Mouse (Mus musculus): ENCODE data around the gene Mex3b. TPM values are rescaled to one million over a fixed set of nuclear protein-coding genes. Genes with fewer than 3 reads are reported as not detected.

The Mex3b gene
- polyA plus RNA-seq, 1 experiment from 2014 or later = 35.6 TPM

DNA sequence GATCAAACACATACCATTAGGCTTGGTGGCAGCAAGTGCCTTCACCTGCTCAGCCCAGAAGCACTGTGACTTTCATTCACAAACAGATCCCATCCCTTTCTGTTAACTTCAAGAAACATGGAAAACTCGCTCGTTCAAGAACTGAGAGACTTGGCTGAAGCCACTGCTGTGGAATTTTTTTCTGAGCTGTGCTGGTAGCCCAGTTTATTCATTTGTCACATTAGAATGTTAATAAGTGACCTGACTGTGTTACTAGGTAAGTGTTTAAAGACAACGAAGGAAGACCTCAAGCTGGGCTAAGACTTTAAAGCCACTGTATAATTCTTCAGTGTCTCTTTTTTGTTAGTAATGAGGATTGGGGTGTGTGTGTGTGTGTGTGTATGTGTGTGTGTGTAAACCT is 35.9 kb downstream of the Mex3b start:
- no peak overlapping the region for H3K4me3 ChIP-seq
- H3K9ac ChIP-seq = no peak overlapping the region
- WGBS = 72% methylated on average over 3 of the region's 3 CpGs
- peaks cover 21% of the 10 kb centered on the region for H3K4me1 ChIP-seq
- H3K27me3 ChIP-seq = no peaks in the 10 kb centered on the region
- H3K9me3 ChIP-seq = no peaks in the 10 kb centered on the region
- no peak overlapping the region for H3K4me2 ChIP-seq (replicated peaks)
- H3K27ac ChIP-seq = no peak overlapping the region
- no peak for ATAC-seq (ENCODE audit: low FRiP score, low read depth)
- no peaks in the 10 kb centered on the region for H3K36me3 ChIP-seq

DNA sequence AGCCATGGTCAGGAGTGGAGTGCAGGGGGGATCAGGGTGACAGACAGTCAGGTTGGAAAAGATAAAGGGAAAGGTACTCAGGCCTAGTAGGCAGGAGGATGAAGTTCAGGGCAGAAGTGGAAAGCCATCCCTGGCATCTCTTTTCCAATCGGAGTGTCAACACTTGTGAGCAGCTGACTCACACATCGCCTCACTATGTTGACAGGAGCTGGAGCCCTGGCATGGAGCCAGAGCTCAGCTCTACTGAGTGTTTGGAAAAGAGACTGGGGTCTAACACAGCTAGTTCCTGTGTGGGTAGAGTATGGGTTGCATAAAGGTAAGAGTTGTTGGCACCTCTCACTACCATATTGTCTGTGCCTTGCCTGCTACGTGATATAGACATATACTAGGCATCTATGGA is 38.4 kb downstream of the Mex3b start:
- Histone ChIP-seq H3K4me3 (no peak overlapping the region), H3K4me2 (replicated peaks) (no peak overlapping the region), H3K27ac (no peak overlapping the region), H3K9ac (no peak overlapping the region), H3K4me1 (peaks cover 4% of the 10 kb centered on the region; the same call in 1 of the 2 replicates), H3K36me3 (no peaks in the 10 kb centered on the region), H3K9me3 (no peaks in the 10 kb centered on the region), H3K27me3 (no peaks in the 10 kb centered on the region)
- 78% methylated on average over 3 of the region's 3 CpGs for WGBS
- ATAC-seq (ENCODE audit: low FRiP score, low read depth) = no peak

DNA sequence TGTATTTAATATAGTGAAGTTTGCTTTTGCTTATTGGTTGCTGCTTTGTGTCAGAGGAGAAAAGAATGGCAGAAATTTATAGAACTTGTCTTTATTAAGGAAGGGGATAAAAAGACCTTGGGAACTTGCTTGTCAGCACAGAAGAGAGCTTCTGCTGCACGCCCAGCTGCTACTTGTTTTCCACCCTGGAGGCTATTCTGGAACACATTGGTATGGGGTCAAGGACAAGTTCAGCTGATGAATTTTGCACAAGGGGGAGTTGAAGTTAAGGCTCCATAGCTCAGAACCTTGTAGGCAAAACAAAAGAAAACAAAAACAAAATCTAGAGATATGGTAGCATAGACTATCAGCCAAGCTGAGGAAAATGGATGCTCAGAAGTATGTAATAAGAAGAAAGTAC is 39.9 kb downstream of the Mex3b start:
- 58% methylated on average over 1 of the region's 1 CpGs for whole genome bisulfite sequencing
- no peak overlapping the region for H3K4me2 ChIP-seq (replicated peaks)
- H3K27ac ChIP-seq = no peak overlapping the region
- no peaks in the 10 kb centered on the region for H3K36me3 ChIP-seq
- no peak overlapping the region for H3K4me3 ChIP-seq
- H3K9ac ChIP-seq = no peak overlapping the region
- H3K27me3 ChIP-seq = no peaks in the 10 kb centered on the region
- H3K4me1 ChIP-seq = peaks cover 7% of the 10 kb centered on the region
- no peaks in the 10 kb centered on the region for H3K9me3 ChIP-seq
- no peak for ATAC-seq (ENCODE audit: low FRiP score, low read depth)

DNA sequence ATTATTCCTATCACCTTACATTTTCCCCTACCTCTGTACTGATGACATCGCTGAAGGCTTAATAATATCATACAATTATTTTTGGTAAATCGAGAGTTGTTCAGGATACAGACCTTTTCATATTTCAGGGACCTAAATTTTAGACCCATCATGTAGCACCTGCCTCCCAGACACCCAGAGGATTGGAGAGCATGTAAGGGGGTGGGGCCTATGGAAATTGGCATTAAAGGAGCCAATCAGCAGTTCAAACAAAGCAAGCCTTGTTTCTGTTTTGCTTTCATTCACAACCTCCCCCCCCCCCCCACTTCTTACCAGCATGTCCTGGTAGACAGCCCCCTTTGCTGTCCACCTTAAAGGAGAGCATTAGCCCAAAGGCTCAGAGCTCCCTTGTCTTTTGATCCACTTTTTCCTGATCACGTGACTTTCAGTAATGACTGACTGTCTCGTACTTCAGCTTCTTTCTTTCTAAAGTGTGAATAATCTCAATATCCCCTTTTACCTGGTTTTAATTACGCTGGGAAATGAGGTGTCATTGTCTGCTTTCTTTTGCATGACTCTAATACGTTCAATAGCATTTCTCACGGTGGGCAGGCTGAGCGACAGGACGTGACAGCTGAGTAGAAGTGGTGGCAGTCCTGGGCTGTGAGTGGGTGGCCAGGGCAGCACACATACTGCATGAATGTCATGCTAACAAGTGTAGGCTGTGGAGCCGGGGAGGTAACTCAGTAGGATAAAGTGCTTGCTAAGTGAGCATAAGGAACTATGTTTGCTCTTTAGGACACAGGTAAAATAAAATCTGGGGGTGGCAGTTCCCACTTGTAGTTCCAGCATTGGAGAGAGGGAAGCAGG is 43.6 kb downstream of the Mex3b start:
- Histone ChIP-seq H3K4me2 (replicated peaks) (no peak overlapping the region), H3K27me3 (no peaks in the 10 kb centered on the region), H3K9ac (no peak overlapping the region), H3K4me3 (no peak overlapping the region), H3K9me3 (no peaks in the 10 kb centered on the region), H3K36me3 (no peaks in the 10 kb centered on the region), H3K4me1 (peaks cover 7% of the 10 kb centered on the region), H3K27ac (no peak overlapping the region)
- WGBS = 50% methylated on average over 10 of the region's 10 CpGs
- ATAC-seq (ENCODE audit: low FRiP score, low read depth) = no peak

DNA sequence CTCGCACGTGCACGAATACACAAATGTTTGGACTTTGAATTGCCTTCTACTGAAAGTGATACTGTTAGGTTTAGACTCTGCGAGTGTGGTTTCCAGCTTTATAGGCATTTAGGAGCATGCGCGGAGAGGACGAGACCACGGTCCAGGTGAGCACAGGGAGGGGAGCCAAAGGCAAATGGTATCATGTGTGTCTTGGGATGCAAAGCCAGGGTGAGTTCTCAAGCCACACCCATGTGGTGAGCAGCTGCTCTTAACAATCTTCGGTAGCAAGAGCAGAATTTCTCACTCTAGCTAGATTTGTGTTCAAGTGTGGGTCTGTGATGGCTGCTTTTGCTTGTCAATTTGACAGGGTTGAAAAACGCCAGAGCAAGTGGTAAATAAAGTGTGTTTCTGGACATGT is 44.4 kb downstream of the Mex3b start:
- Histone ChIP-seq H3K27ac (no peak overlapping the region), H3K4me2 (replicated peaks) (no peak overlapping the region), H3K4me1 (peaks cover 7% of the 10 kb centered on the region), H3K27me3 (no peaks in the 10 kb centered on the region), H3K9ac (no peak overlapping the region), H3K36me3 (no peaks in the 10 kb centered on the region), H3K4me3 (no peak overlapping the region), H3K9me3 (no peaks in the 10 kb centered on the region)
- WGBS = 57% methylated on average over 10 of the region's 10 CpGs
- no peak for ATAC-seq (ENCODE audit: low FRiP score, low read depth)

DNA sequence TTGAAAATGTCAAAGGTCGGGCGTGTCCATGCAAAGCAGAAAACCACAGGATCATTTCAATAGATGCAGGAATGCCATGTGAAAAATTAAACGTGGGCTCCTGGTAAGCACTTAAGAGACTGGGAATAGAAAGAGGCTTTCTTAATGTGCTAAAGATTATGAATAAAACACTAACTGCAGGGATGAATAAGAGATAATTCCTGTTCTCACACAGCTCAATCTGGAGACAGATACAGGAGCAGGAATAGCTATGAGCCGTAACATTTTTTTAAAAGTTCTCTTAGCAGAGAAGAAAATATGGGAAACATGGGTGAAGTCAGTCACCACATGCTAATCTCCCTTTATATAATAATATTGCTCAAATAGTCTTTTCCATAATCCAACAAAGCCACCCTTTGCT is 47.2 kb downstream of the Mex3b start:
- H3K27ac ChIP-seq = no peak overlapping the region
- H3K4me3 ChIP-seq = no peak overlapping the region
- H3K4me1 ChIP-seq = peaks cover 7% of the 10 kb centered on the region
- no peak for ATAC-seq (ENCODE audit: low FRiP score, low read depth)
- no peak overlapping the region for H3K9ac ChIP-seq
- H3K4me2 ChIP-seq (replicated peaks) = no peak overlapping the region
- 77% methylated on average over 4 of the region's 4 CpGs for WGBS
- 0 out of 2 replicates have a peak, but pooled peaks cover 3% of the 10 kb centered on the region for H3K9me3 ChIP-seq
- no peaks in the 10 kb centered on the region for H3K27me3 ChIP-seq
- H3K36me3 ChIP-seq = no peaks in the 10 kb centered on the region

Other genes with a start within 250 kb of the Mex3b start
- gene Saxo2, start 218.8 kb upstream of the Mex3b start, polyA plus RNA-seq (2015; fragmentation: Nextera tagmentation; extraction: Ambion mirVana) = 6.7 and 7.0 TPM in 2 replicates
- gene Efl1, start 218.7 kb upstream of the Mex3b start, polyA plus RNA-seq (2015; fragmentation: Nextera tagmentation; extraction: Ambion mirVana) = 24.2 and 26.0 TPM in 2 replicates

Data from limb, embryonic 13.5 days (tissue).